Mouse (Mus musculus) right cerebral cortex, adult 18-20 months (tissue): ENCODE data around the gene Nanos2.

Experiments used
- DNase-seq: peaks from one replicate; pipeline ENCODE4 v3.0.0; 2022; ENCODE audit warnings: mixed read lengths

Gene Nanos2

GRCm38 (mm10) chr7:18991660-18992293 lies 4.6 kb downstream of the Nanos2 start:
- peak; percentile 55 for DNase-seq

- peak; percentile 68 for DNase-seq
These were observed 5.1 kb downstream of the Nanos2 start for GRCm38 (mm10) chr7:18992294-18992675.

- DNase-seq, result no peak
These were observed 5.8 kb downstream of the Nanos2 start for GRCm38 (mm10) chr7:18993036-18993435.

DNA sequence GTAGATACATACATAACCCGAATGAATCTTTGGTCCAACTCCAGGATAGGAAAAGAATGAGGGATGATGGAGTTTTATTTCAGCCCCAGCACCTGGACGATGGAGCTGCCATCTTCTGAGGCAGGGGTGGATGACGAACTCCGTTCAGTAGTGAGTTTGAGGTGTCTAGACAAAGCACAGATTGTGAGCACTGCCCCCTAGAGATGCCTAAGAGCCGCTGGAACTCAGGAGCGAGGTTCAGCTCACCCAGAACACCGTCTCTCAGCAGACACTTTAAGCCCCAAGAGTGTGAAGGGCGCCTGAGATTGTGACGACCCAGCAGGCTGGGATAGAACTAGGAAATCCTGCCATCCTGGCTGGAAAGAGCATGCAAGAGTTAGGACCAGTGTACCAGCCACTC lies 11.6 kb downstream of the Nanos2 start:
- DNase-seq, result no peak

DNA sequence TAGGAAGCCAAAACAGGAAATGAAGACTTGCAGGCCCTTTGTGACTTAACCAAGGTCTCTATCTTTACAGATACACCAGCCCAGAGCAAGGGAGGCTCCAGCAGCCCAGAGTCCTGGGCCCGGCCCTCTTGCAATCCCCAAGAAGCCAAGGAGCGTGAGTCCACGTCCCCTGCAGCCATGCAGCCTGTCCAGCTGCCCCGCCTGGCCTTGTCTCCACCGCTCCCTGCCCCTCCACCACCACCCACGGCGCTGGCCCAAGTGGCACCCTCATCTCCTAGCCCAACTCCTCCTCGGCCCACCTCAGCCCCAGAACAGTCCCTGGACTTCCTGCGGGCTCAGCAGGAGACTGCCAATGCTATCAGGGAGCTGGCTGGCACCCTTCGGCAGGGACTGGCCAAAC lies 13.2 kb downstream of the Nanos2 start:
- DNase-seq, result no peak

- no peak for DNase-seq
These were observed 14.0 kb downstream of the Nanos2 start for GRCm38 (mm10) chr7:19001066-19001806.

DNA sequence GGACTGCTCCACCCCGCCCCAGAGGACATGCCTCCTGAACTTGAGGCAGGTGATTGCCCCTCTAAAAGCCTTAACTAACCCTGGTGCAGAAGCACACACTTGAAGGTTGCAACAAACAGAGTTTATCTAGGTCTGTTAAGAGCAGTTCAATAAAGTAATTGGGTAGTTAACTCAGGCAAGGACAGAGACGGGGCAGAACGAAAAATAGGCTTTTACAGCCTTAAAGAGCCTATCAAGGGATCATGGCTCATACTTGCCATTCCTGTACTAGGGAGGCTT lies 14.5 kb downstream of the Nanos2 start:
- no peak for DNase-seq

DNA sequence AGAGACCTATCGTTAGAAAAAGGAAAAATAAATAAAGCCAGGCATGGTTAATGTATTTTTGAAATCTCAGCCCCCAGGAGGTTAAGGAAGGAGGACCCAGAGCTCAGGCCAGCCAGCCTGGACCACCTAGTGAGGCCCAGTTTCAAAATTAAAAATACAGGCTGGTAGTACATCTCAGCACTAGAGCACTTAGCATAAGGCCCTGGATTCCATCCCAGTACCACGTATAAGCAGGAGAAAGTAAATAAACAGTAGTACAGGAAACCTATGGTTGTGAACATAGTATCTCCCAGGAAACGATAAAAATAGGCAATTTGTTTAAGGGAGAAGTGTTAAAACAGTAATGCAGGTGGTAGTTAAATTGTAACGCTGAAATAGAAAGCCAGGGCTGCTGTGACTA lies 14.9 kb downstream of the Nanos2 start:
- DNase-seq, result no peak

DNA sequence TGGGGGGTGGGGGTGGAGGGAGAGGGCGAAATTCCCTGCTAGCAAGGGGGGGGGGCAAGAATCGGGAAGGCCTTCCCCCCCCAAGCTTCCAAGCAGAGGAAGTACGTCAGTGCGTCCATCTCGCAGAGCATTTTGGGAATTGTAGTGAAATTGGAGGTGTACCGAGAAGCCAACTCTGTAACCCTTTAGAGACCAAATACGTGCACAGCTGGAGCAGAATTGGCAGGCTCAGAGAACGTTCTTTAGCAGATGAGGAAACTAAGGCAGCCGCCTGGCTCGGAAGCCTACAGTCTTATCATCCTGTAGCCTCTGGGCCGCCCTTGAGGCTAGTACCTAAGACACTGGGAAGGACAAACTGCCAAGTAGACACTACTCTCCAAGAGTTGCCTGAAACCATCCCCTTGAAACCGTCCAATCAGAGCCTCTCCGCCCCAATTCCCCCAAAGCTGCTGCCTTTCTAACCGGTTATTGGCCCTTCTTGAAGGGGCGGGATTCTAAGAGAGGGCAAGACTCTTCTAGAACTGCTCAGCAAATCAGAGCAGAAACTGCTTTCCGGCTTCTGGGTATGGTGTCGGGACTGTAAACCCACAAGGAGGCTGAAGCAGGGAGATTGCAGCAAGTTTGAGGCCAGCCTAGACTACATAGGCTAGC lies 15.8 kb downstream of the Nanos2 start:
- peak; percentile 86 for DNase-seq

DNA sequence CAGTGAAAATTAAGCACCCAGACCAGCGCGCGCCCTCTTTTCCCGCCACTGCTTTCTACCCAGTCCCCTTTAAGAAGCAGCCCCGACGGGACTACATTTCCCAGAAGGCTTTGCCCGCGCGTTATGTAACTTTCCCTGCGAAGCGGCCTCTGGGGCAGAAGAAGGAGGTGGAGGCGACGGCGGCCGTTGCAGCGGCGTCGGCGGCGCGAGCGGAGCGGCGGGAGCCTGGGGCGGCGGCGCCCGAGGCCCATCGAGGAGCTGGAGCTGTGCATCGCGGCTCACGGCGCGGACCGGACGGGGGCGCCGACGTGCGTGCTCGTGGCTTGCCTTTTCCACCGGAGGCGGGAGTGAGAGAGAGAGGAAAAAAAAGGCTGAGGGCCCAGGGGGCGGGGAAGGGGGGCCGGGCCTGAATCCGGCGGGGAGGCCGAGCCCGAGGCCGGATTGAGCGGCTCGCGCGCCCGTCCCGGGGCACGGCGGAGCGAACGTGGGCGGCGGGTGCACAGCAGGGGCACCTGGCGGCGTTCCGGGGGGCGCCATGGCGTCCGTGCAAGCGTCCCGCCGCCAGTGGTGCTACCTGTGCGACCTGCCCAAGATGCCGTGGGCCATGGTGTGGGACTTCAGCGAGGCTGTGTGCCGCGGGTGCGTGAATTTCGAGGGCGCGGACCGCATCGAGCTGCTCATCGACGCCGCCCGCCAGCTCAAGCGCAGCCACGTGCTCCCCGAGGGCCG lies 16.9 kb downstream of the Nanos2 start, which contains the start of gene Irf2bp1:
Irf2bp1 (plus strand) TSS at position 143 of the 729 bp plus-strand sequence.
- DNase-seq, result peak; percentile 95

GRCm38 (mm10) chr7:19004631-19005079 lies 17.5 kb downstream of the Nanos2 start:
- no peak for DNase-seq

GRCm38 (mm10) chr7:19005417-19006121 lies 18.4 kb downstream of the Nanos2 start:
- no peak for DNase-seq

DNA sequence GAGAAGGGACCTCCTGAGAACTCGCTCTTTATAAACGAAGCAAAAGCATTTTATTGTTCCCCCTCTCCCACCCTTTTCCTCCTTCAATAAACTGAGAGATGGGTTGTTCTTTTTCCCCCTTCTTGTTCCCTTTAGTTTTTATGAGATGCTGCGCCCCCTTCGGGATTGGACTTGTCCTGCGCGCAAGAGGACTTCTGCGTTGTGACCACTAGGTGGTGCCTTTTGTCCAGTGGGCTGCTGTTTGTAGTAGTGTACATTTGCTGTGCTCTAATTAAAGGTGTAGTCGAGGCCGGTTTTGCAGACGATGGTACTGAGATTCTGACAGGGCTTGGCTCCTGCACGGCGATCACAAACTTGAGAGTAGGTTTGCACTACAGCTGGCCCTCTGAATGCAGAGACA lies 19.3 kb downstream of the Nanos2 start:
- peak; percentile 79 for DNase-seq

DNA sequence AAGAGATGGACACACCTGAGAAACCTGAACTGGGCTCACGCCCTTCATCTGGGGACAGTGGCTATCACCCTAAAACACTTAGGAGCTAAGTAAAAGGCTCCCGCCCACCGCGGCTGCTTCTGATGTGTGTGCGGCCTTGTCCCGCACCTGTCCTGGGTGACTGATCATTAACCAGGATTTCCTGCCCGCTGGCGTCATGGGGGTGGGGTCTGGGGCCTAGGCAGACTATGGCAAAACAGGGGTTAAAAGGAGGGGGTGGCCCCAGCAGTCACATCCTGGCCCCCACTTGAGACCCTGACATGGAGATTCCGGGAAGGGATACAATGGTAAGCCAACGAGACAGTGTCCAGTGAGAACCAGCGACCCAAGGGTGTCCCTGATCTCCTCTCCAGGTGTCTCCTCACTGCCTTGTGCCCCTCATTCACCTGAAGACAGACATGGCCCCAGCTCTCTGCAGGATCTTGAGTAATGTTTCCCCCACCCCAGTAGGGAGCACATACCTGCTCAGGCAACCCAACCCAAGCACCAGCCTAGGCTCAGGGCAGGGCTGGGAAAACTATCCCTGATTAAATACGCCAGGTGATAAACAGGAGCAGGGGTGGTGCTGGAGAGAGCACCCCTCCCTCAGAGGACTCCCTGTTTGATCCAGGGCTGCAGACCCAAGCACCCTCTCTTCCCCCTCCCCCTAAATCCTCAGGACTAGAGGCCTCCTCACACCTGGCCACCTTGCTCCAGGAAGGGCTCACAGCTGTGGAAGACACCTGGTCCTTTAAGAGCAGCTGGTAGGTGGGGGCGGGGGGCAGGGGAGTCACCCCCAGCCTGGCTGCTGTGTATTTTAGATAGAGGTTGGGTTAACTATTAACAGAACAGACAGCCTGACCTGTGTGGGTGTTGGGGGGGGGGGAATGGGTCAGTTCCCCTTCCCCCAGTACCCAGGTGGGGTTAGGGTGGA lies 20.1 kb downstream of the Nanos2 start:
- no peak for DNase-seq

DNA sequence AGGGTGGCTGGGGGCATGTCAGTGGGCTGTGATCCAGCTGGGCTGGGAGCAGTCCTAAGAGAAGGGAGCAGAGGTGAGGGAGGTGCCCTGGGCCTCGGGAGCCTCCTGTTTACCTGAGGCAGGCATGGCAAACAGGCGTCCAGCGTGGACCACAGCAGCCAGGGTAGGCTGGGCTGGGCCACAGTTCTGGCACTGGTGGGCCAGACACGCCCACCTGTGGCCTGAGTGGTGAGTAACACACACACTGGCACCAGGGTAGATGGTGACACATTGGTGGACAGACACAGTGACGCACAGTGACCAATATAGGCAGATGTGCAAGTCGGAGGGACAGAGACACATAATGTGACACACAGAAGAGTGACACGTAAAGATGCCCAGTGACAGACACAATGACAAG lies 23.4 kb downstream of the Nanos2 start:
- DNase-seq, result no peak

DNA sequence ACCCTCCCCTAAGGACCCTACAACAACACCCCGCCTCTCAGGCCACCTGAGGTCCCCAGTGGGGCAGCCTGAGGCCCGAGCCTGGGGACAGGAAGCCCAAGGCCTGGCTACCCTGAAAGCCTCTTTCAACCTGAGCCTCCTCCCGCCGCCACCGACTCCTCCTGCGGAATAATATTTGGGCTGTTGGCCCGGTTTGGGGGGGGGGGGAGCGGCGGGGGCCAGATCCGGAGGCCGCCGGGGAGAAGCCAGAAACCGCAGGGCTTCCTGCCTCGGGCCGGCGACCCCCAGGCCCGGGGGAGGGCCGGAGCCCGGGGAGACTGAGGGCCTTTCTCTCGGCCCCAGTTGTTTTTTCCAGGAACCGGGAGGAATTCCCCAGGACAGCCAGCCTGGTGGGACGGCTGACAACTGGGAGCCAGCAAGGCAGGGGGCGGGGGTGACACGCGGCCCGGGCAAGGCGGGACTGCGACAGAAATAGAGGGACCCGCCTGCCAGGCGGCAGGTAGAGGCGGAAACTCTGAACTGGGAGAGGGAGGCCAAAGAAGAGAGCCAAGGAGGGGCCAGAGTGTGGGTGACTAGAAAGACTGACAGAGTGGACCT lies 24.9 kb downstream of the Nanos2 start:
- DNase-seq, result no peak

DNA sequence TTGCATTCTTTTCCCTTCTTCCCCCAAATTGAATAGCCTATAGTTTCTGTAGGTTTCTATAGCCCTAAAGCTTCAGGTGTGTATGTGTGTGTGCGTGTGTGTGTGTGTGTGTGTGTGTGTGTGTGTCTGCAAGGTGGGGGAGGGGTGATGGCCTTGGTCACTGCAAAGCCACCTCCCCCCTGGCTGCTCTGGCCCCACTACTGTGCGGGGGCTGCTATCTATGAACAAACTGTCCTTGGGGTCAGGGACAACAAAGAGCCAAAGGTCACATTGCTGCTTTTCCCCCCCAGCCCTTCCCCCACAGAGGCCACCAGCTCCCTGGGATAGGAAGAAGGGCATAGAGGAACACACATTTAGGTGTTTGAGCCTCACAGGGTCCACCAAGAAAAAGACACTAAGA lies 25.7 kb downstream of the Nanos2 start:
- DNase-seq, result no peak

GRCm38 (mm10) chr7:19014452-19014851 lies 27.3 kb downstream of the Nanos2 start:
- DNase-seq, result no peak

GRCm38 (mm10) chr7:19016042-19016441 lies 28.8 kb downstream of the Nanos2 start:
- no peak for DNase-seq

DNA sequence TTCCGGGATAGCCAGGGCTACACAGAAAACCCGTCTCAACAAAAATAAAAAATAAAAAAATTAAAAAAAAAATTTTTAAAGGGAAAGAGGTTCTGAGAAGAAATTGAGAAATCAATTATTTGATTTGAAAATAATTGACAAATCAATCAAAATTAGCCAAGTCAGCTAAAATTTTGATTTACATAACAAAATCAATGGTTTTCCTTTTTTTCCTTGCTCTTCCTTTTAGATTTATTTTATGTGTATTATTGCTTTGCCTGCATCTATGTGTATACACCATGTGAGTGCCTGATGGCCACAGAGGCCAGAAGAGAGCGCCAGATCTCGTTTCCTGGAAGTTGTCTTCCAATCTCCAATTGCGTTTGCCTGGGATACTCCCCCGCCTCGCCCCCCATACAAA lies 30.7 kb downstream of the Nanos2 start:
- no peak for DNase-seq

GRCm38 (mm10) chr7:19021048-19021447 lies 33.8 kb downstream of the Nanos2 start:
- DNase-seq, result no peak
